Mouse (Mus musculus): ENCODE measurements around the gene Fam129a. TPM values are rescaled to one million over a fixed set of nuclear protein-coding genes. Genes with fewer than 3 reads are reported as not detected.

Fam129a gene
- total RNA-seq (2015; ENCODE audit: low replicate concordance) (10.1 and 13.4 TPM in 2 replicates), total RNA-seq (2017; ENCODE audit: low replicate concordance) (6.1 and 6.4 TPM in 2 replicates)

GRCm38 (mm10) chr1:151570981-151571837, at the start of gene Fam129a:
TSS of gene Fam129a (plus strand) at chr1:151571186.
- 0 out of 2 replicates have a peak, but pooled peaks have one; percentile 6 for ATAC-seq (replicated peaks; ENCODE audit: low FRiP score, poor library complexity, severe bottlenecking)

DNA sequence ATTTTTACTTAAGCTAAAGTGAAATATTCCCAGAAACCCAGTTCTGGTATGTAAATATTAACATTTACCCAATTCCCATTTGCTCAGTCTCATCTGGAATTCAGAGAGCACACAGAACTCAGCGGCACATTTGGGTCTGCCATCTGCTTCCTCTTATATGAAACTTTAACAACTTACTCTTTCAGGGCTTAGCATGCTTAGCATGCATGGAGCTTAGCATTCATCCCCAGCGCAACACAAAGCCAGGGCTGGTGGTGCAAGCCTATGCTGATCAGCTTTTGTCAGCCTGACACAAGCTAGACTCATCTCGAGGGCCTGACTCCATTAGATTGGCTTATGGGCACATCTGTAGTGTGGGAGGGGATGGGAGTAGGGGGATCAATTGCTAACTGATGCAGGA, 44.3 kb upstream of the Fam129a start:
- ATAC-seq (replicated peaks; ENCODE audit: low FRiP score, poor library complexity, severe bottlenecking) = no peak

- no peak for ATAC-seq (replicated peaks; ENCODE audit: low FRiP score, poor library complexity, severe bottlenecking)
Measured at GRCm38 (mm10) chr1:151543796-151544477, 27.0 kb upstream of the Fam129a start.

- no peak for ATAC-seq (replicated peaks; ENCODE audit: low FRiP score, poor library complexity, severe bottlenecking)
Measured at GRCm38 (mm10) chr1:151544581-151544980, 26.4 kb upstream of the Fam129a start.

DNA sequence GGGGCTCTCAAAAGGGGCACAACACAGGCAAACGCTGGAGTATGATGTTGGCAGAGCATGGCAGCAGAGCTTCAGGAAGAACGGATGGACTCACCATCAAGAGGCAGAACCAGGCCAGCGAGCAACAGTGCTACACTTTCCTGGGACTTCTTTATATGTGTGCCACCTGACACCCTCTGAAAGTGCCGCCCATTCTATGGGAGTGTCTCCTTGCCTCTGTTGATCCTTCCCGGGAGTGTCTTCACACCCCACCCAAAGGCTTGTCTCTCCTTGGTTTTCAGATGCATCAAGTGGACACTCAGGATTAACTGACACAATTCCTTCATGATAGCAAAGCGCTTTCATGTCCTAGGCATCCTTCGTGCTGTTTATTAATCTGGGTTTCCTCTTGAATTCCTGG, 25.4 kb upstream of the Fam129a start:
- no peak for ATAC-seq (replicated peaks; ENCODE audit: low FRiP score, poor library complexity, severe bottlenecking)

GRCm38 (mm10) chr1:151548896-151549610, 21.9 kb upstream of the Fam129a start:
- no peak for ATAC-seq (replicated peaks; ENCODE audit: low FRiP score, poor library complexity, severe bottlenecking)

GRCm38 (mm10) chr1:151549794-151550193, 21.2 kb upstream of the Fam129a start:
- no peak for ATAC-seq (replicated peaks; ENCODE audit: low FRiP score, poor library complexity, severe bottlenecking)

DNA sequence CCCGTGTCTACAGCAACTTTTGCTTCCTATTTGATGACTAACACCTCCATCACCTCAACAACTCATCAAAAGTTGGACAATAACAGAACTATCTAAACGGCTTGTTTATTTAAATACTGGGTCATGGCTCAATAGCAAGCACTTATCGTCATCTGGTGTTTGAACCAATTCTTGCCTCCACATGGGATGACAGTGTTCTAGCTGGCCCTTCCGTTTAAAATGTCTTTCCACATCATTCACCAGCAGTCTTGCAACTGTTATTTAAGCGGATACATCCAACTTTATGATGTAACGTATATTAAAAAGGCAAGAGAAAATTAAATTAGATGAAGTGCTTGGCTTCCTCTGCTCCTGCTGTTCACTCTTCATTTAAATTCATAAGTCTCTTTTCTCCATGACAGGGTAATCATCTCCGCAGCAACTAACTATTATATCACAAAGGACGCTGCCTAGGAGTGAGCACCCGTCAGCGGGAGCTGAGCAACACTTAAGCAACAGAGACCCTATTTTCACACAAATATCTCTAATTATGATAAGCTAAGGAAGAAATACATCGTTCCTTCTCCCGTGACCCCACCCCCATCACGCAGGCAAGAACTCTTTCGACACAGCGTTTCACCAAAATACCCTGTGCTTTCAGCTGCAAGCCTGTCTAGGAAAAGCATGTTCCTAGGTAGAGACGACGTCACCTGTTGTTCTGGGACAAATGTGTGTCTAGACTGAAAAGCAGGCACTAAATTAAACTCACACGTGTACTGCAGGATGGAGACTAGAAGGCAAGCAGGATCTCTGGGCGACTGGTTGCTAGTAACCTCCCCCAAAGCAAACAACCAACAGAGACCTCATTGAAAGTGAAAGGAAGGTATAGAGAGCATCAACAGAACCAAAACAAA, 20.2 kb upstream of the Fam129a start:
- ATAC-seq (replicated peaks; ENCODE audit: low FRiP score, poor library complexity, severe bottlenecking) = no peak

DNA sequence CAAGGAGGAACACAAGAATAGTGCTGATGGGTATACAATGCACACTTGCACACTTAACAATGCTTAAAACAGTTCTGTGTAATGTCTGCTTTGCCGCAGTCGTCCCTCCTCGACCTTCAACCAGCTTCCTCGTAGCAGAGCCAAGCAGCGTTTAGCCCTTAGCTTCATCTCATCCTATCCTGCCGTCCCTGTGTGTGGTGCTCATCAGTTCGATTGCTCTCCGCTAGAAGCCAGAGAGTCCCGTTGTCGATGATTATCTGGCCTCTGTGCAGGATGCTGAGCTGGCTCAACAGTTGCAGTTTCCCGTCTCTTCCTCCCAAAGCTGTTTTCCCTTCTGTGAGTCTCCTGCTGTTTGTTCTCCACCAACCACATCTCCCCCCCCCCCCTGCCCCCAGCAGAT, 10.4 kb upstream of the Fam129a start:
- no peak for ATAC-seq (replicated peaks; ENCODE audit: low FRiP score, poor library complexity, severe bottlenecking)

- no peak for ATAC-seq (replicated peaks; ENCODE audit: low FRiP score, poor library complexity, severe bottlenecking)
Measured at GRCm38 (mm10) chr1:151563401-151563800, 7.6 kb upstream of the Fam129a start.

DNA sequence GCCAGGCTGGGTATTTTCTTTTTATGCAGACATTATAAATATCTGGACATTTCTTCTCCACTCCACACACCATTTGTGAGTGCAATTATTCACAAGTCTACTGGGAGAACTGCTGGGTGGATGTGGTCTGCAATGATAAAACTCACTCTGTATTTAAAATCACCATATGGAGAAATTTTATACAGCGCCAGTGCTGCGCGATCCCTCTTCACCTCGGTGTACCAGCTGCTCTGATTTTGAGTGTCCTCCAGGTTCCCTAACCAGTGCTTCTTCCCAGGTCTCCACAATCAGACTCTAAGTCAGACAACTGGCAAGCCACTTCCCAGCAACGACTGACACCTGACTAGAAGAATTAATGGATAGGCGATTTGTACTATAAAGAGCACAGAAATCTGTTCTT, 7.1 kb upstream of the Fam129a start:
- ATAC-seq (replicated peaks; ENCODE audit: low FRiP score, poor library complexity, severe bottlenecking) = no peak

- ATAC-seq (replicated peaks; ENCODE audit: low FRiP score, poor library complexity, severe bottlenecking) = no peak
Measured at GRCm38 (mm10) chr1:151564377-151564776, 6.6 kb upstream of the Fam129a start.

DNA sequence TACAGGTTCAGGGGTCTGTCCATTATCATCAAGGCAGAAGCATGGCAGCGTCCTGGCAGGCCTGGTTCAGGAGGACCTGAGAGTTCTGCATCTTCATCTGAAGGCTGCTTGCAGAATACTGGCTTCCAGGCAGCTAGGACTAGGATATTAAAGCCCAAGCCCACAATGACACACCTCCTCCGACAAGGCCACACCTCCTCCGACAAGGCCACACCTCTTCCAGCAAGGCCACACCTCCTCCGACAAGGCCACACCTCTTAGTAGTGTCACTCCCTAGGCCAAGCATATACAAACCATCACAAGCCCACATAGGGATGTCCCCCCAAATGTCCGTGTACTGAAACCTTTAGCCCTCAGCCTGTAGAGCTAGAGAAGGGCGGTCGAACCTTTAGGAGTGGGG, 2.3 kb upstream of the Fam129a start:
- 0 out of 2 replicates have a peak, but pooled peaks have one; percentile 30 for ATAC-seq (replicated peaks; ENCODE audit: low FRiP score, poor library complexity, severe bottlenecking)

GRCm38 (mm10) chr1:151571838-151572578, 1.0 kb downstream of the Fam129a start:
- ATAC-seq (replicated peaks; ENCODE audit: low FRiP score, poor library complexity, severe bottlenecking) = no peak

- no peak for ATAC-seq (replicated peaks; ENCODE audit: low FRiP score, poor library complexity, severe bottlenecking)
Measured at GRCm38 (mm10) chr1:151572601-151573320, 1.8 kb downstream of the Fam129a start.

DNA sequence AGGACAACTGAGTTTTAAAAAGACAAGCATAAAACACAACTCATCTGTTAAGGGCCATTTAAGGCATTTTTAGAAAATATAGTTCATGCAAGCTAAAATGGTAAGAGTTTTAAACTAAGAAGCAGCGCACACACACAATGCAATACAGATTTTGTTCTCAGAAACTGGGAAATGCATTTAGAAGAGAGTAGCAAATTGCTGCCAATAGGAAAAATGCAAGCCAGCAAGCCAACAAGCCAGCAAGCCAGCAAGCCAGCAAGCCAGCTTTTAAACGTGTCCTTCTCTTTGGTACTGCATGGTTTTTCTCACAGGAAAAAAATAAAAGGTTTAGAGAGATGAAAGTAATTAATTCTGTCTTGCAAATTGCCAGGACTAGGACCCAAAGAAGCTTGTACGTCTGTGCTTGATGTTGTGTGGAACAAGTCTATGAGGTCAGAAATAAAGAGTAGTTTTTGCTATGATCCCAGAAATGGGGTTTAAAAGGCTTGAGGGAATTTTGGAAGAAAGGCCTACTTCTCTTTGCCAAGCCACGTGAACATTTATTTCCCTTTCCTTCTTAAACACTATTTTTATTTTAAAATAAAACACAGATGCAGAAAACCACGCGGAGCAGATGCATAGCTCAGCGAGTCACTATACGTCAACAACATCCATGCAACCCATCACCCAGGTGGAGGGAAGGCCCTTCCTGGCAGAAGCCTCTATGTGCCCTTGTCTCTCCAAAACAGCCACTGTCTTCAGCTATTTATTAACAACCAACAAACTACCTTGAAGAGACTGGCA, 9.4 kb downstream of the Fam129a start:
- no peak for ATAC-seq (replicated peaks; ENCODE audit: low FRiP score, poor library complexity, severe bottlenecking)

GRCm38 (mm10) chr1:151581454-151581853, 10.5 kb downstream of the Fam129a start:
- no peak for ATAC-seq (replicated peaks; ENCODE audit: low FRiP score, poor library complexity, severe bottlenecking)
